ENCODE assay signal across 8 mouse cellular contexts in the genomic region with DNA sequence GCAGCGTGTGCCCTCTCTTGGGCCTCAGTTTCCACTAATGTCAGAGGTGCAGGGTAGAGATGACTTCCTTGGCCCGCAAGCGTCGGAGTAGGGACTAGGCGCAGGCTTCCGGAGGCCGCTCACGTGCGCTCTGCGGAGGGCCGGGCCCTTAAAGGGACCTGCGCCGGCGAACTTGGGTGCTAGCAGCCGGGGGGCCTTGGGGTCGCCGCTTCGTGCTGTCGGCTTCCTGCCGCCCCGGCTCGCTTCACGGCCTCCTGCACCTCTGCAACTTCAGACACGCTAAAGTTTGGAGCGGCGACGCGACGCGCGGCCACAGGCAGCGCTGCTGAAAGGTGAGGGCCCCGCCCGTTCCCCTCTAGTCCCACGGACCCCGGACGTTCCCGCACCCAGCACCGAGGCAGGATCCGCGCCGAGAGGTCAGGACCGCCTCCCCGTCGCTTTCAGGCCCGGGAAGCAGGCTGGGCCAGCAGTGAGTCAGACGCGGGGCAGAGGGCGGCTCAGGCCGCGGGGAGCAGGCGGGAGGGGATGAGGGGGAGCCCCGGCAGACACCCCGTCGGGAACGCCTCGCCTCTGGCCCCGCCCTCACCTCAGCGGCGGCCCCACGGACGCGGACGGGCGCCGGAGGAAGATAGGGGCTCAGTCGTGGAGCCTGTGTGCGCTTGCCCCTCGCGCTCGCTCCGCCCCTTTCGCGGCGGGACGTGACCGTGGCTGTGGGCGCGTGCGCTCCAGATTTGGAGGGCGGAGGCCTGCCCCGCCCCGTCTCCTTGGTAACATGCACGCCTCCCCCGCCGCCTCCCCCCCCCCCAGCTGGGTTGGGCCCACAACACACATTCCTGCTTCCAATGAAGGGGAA. TPM values are rescaled to one million over a fixed set of nuclear protein-coding genes. Genes with fewer than 3 reads are reported as not detected.
A peak's percentile ranks its signal among the peaks of the same experiment; 100 is the strongest.
DNase-seq lines count a peak whose midpoint lies in the region; ATAC-seq lines count a peak whose summit lies in the region.

A gene (minus strand): TSS at position 679 of the 853 bp plus-strand sequence.

- peak; percentile 70 to 83 for DNase-seq in gastrocnemius, adult 8-10 months (ENCODE audit: low spot score in 2 of 2)
- DNase-seq in induced T-regulatory cell, adult 2 months (ENCODE audit: low read depth) = peak; percentile 92
- DNase-seq in left cerebral cortex, postnatal 14 days (ENCODE audit: low spot score in 2 of 2) = peak; percentile 78 to 85
- DNase-seq in mesoderm, embryonic 11.5 days (ENCODE audit: low read depth, low spot score) = peak; percentile 82
- DNase-seq in right cerebral cortex, postnatal 36 days (ENCODE audit: low spot score in 2 of 2) = peak; percentile 84
- DNase-seq in yolk sac, embryonic 10.5 days (ENCODE audit: low spot score) = peak; percentile 88

- intact Hi-C loops in left cerebral cortex, postnatal 14 days (cut with DNase I) = loop anchor here (5.0 kb wide), 1 partner anchor 137 kb away; a partner anchor contains a TSS

- ATAC-seq in activated CD4-positive, CD25-positive, alpha-beta regulatory T cell, adult 4 months = peak; percentile 70
- peak; percentile 71 for ATAC-seq in common myeloid progenitor, adult 5-6 weeks (replicated peaks; ENCODE audit: low read depth, poor library complexity, severe bottlenecking)

RNA-seq across cellular contexts. Expression of the gene that starts here (rescaled TPM):
- 10 to 100 TPM; 32.2 to 35.0 TPM for polyA plus RNA-seq in activated CD4-positive, CD25-positive, alpha-beta regulatory T cell, adult 4 months (2017; shearing (Covaris generic))
- 20.0 and 29.3 TPM in 2 replicates for total RNA-seq in common myeloid progenitor, adult 5-6 weeks (2017)
- 10 to 100 TPM; 28.1 to 37.7 (median 33.5) TPM for total RNA-seq in gastrocnemius, adult 8-10 months (2022)
- 100 to 1,000 TPM; 103 to 117 TPM for total RNA-seq in left cerebral cortex, postnatal 14 days (2021)

Comparison
In these comparisons a context has a peak if more than half of its experiments do, and no peak if none do; other contexts are left out.
1. Peak in every context shown above with its lines: DNase-seq and ATAC-seq.